Mouse (Mus musculus): ENCODE data around the gene Ankrd27. TPM values are rescaled to one million over a fixed set of nuclear protein-coding genes. Genes with fewer than 3 reads are reported as not detected.

Gene Ankrd27
- polyA plus RNA-seq, 1 experiment, result 12.8 TPM

GRCm38 (mm10) chr7:35627371-35627770 lies 41.3 kb downstream of the Ankrd27 start:
- H3K27ac ChIP-seq (ENCODE audit: control insufficient read depth, insufficient read depth, low read depth, low read length), result no peak overlapping the region
- no peaks in the 10 kb centered on the region for H3K4me1 ChIP-seq (ENCODE audit: control insufficient read depth, insufficient read depth, low read length)
- no peak overlapping the region for H3K4me3 ChIP-seq (ENCODE audit: control insufficient read depth, low read depth, low read length)
- TF ChIP-seq CTCF (IDR thresholded peaks at IDR 0.05; ENCODE audit: control insufficient read depth, insufficient read depth, insufficient replicate concordance, low read depth, low read length) (no peak), POLR2A (IDR thresholded peaks at IDR 0.05; ENCODE audit: control insufficient read depth, low read depth, low read length) (no peak)
- H3K36me3 ChIP-seq (ENCODE audit: control insufficient read depth, insufficient read depth, low read length), result no peaks in the 10 kb centered on the region
- H3K27me3 ChIP-seq (ENCODE audit: control insufficient read depth, insufficient read depth, low read length), result no peaks in the 10 kb centered on the region

- no peaks in the 10 kb centered on the region for H3K27me3 ChIP-seq (ENCODE audit: control insufficient read depth, insufficient read depth, low read length)
- H3K4me1 ChIP-seq (ENCODE audit: control insufficient read depth, insufficient read depth, low read length), result no peaks in the 10 kb centered on the region; the same call in 1 of the 2 replicates
- no peak overlapping the region for H3K4me3 ChIP-seq (ENCODE audit: control insufficient read depth, low read depth, low read length)
- H3K36me3 ChIP-seq (ENCODE audit: control insufficient read depth, insufficient read depth, low read length), result no peaks in the 10 kb centered on the region
- TF ChIP-seq CTCF (IDR thresholded peaks at IDR 0.05; ENCODE audit: control insufficient read depth, insufficient read depth, insufficient replicate concordance, low read depth, low read length), result peak; percentile 90
- no peak for TF ChIP-seq POLR2A (IDR thresholded peaks at IDR 0.05; ENCODE audit: control insufficient read depth, low read depth, low read length)
- H3K27ac ChIP-seq (ENCODE audit: control insufficient read depth, insufficient read depth, low read depth, low read length), result no peak overlapping the region
Measured at GRCm38 (mm10) chr7:35628496-35628895, 42.5 kb downstream of the Ankrd27 start.

GRCm38 (mm10) chr7:35636229-35636628 lies 50.2 kb downstream of the Ankrd27 start:
- H3K27ac ChIP-seq (ENCODE audit: control insufficient read depth, insufficient read depth, low read depth, low read length), result no peak overlapping the region
- H3K4me3 ChIP-seq (ENCODE audit: control insufficient read depth, low read depth, low read length), result no peak overlapping the region
- no peaks in the 10 kb centered on the region for H3K27me3 ChIP-seq (ENCODE audit: control insufficient read depth, insufficient read depth, low read length)
- H3K4me1 ChIP-seq (ENCODE audit: control insufficient read depth, insufficient read depth, low read length), result no peaks in the 10 kb centered on the region; the same call in 1 of the 2 replicates
- TF ChIP-seq CTCF (IDR thresholded peaks at IDR 0.05; ENCODE audit: control insufficient read depth, insufficient read depth, insufficient replicate concordance, low read depth, low read length) (no peak), POLR2A (IDR thresholded peaks at IDR 0.05; ENCODE audit: control insufficient read depth, low read depth, low read length) (no peak)
- no peaks in the 10 kb centered on the region for H3K36me3 ChIP-seq (ENCODE audit: control insufficient read depth, insufficient read depth, low read length)

- TF ChIP-seq CTCF (IDR thresholded peaks at IDR 0.05; ENCODE audit: control insufficient read depth, insufficient read depth, insufficient replicate concordance, low read depth, low read length) (no peak), POLR2A (IDR thresholded peaks at IDR 0.05; ENCODE audit: control insufficient read depth, low read depth, low read length) (no peak)
- H3K36me3 ChIP-seq (ENCODE audit: control insufficient read depth, insufficient read depth, low read length), result no peaks in the 10 kb centered on the region; the same call in 1 of the 2 replicates
- H3K4me1 ChIP-seq (ENCODE audit: control insufficient read depth, insufficient read depth, low read length), result no peaks in the 10 kb centered on the region; the same call in 1 of the 2 replicates
- no peaks in the 10 kb centered on the region for H3K27me3 ChIP-seq (ENCODE audit: control insufficient read depth, insufficient read depth, low read length)
- no peak overlapping the region for H3K27ac ChIP-seq (ENCODE audit: control insufficient read depth, insufficient read depth, low read depth, low read length)
- no peak overlapping the region for H3K4me3 ChIP-seq (ENCODE audit: control insufficient read depth, low read depth, low read length)
Measured at GRCm38 (mm10) chr7:35636874-35637273, 50.8 kb downstream of the Ankrd27 start.

GRCm38 (mm10) chr7:35640072-35640471 lies 54.0 kb downstream of the Ankrd27 start:
- H3K36me3 ChIP-seq (ENCODE audit: control insufficient read depth, insufficient read depth, low read length), result no peaks in the 10 kb centered on the region; the same call in 1 of the 2 replicates
- TF ChIP-seq CTCF (IDR thresholded peaks at IDR 0.05; ENCODE audit: control insufficient read depth, insufficient read depth, insufficient replicate concordance, low read depth, low read length) (no peak), POLR2A (IDR thresholded peaks at IDR 0.05; ENCODE audit: control insufficient read depth, low read depth, low read length) (no peak)

GRCm38 (mm10) chr7:35646317-35647081 lies 60.5 kb downstream of the Ankrd27 start:
- no peaks in the 10 kb centered on the region for H3K27me3 ChIP-seq (ENCODE audit: control insufficient read depth, insufficient read depth, low read length)
- peak overlapping the region; percentile 92 for H3K4me3 ChIP-seq (ENCODE audit: control insufficient read depth, low read depth, low read length)
- peak overlapping the region; percentile 76 for H3K27ac ChIP-seq (ENCODE audit: control insufficient read depth, insufficient read depth, low read depth, low read length)
- no peaks in the 10 kb centered on the region; the same call in none of the 2 replicates for H3K36me3 ChIP-seq (ENCODE audit: control insufficient read depth, insufficient read depth, low read length)
- TF ChIP-seq POLR2A (IDR thresholded peaks at IDR 0.05; ENCODE audit: control insufficient read depth, low read depth, low read length) (no peak), CTCF (IDR thresholded peaks at IDR 0.05; ENCODE audit: control insufficient read depth, insufficient read depth, insufficient replicate concordance, low read depth, low read length) (no peak)
- H3K4me1 ChIP-seq (ENCODE audit: control insufficient read depth, insufficient read depth, low read length), result peaks cover 5% of the 10 kb centered on the region

More at GRCm38 (mm10) chr7:35640072-35640471, 54.0 kb downstream of the Ankrd27 start:
- Histone ChIP-seq H3K27ac (ENCODE audit: control insufficient read depth, insufficient read depth, low read depth, low read length) (no peak overlapping the region), H3K4me1 (ENCODE audit: control insufficient read depth, insufficient read depth, low read length) (no peaks in the 10 kb centered on the region), H3K4me3 (ENCODE audit: control insufficient read depth, low read depth, low read length) (no peak overlapping the region), H3K27me3 (ENCODE audit: control insufficient read depth, insufficient read depth, low read length) (no peaks in the 10 kb centered on the region)

- Histone ChIP-seq H3K27me3 (ENCODE audit: control insufficient read depth, insufficient read depth, low read length) (no peaks in the 10 kb centered on the region), H3K4me3 (ENCODE audit: control insufficient read depth, low read depth, low read length) (peak within 1 kb of the TSS; percentile 92), H3K4me1 (ENCODE audit: control insufficient read depth, insufficient read depth, low read length) (peaks cover 5% of the 10 kb centered on the region), H3K27ac (ENCODE audit: control insufficient read depth, insufficient read depth, low read depth, low read length) (peak within 1 kb of the TSS; percentile 76), H3K36me3 (ENCODE audit: control insufficient read depth, insufficient read depth, low read length) (no peaks in the 10 kb centered on the region; the same call in 1 of the 2 replicates)
- no peak for TF ChIP-seq CTCF (IDR thresholded peaks at IDR 0.05; ENCODE audit: control insufficient read depth, insufficient read depth, insufficient replicate concordance, low read depth, low read length)
- TF ChIP-seq POLR2A (IDR thresholded peaks at IDR 0.05; ENCODE audit: control insufficient read depth, low read depth, low read length), result peak; percentile 68
Measured at GRCm38 (mm10) chr7:35647101-35647698, 61.2 kb downstream of the Ankrd27 start, which contains the start of gene Pdcd5. Pdcd5 (minus strand) TSS chr7:35647521.

Measured in testis, adult 2 months (tissue).